Mouse (Mus musculus): ENCODE results near the gene Ttyh3.

Gene Ttyh3

DNA sequence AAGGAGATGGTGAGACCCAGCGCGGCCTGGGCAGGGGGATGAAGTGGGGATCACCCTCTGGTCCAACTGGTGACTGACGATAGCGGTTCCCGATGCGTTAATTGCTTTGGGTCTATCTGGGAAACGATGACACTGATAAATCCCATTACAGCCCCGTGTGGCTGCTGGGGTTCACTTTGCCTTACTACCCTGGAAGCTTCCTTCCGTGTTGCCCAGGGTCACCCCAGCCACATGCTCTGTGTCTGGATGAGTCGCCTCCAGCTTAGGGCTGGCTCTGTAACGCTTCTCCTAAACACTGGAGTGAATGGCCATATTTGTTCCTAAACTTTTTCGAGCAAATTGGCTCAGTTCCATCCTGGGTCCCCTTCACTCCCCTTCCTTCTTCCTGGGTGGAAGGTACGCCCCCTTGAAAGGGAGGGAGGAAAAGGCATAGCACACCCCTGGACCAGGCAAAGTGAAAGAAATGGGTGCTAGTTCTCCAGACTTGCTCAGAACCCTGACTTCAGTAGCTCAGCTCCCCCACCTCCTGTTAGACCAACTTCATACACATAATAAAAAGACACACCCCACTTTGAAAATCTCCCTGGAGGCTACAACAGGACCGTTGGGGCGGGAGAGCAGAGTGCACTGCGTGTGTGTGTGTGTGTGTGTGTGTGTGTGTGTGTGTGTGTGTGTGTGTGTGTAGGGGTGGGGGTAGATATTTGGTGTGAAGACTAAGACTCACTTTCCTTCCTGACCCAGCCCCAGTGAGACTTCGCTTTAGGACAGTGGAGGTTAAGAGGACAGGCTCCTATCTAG lies 40.8 kb downstream of the Ttyh3 start:
- DNase-seq = no peak

DNA sequence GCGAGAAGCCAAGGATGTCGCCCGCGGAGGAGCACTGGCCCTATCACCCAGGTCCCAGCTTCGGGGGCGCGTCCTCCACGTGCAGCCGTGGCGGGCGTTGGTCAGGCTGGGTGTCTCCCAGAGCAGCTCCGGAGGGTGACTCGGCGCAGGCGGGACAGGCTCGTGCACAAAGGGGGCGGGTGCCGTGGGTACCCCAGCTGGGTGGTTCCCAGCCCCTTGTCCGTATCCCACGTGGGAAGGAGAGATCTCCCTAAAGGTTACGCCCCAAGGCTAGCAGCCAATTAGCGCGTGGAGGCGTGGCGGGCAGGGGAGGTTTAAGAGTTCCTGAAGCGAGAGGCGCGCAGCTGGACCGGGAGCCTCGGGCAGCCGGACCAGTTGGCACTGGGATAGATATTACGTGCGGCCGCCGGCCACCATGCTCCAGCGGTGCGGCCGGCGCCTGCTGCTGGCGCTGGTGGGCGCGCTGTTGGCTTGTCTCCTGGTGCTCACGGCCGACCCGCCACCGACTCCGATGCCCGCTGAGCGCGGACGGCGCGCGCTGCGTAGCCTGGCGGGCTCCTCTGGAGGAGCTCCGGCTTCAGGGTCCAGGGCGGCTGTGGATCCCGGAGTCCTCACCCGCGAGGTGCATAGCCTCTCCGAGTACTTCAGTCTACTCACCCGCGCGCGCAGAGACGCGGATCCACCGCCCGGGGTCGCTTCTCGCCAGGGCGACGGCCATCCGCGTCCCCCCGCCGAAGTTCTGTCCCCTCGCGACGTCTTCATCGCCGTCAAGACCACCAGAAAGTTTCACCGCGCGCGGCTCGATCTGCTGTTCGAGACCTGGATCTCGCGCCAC lies 41.6 kb downstream of the Ttyh3 start, which contains the start of gene Lfng:
Gene Lfng, plus strand, starts transcription at position 320 of the 835 bp plus-strand sequence.
- DNase-seq = peak; percentile 80

DNA sequence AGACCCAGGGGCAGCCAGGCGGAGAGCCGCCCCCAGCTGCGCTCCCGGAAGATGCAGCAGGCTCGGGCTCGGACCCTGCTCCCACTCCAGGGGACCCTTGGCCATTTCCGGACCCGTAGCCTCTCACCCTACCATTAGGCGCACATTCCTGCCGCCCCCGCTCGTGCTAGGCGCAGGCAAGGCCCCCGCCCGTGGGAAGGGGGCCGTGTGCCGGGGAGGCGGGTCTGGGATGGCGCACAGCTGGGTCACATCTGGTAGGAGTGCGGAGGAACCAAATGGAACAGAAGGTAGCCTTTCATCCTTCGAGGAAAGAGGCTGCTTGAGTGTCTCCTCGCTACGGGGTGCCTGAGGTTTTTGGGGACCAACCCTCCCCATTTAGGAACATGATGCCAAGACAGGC lies 42.4 kb downstream of the Ttyh3 start:
- DNase-seq = no peak

DNA sequence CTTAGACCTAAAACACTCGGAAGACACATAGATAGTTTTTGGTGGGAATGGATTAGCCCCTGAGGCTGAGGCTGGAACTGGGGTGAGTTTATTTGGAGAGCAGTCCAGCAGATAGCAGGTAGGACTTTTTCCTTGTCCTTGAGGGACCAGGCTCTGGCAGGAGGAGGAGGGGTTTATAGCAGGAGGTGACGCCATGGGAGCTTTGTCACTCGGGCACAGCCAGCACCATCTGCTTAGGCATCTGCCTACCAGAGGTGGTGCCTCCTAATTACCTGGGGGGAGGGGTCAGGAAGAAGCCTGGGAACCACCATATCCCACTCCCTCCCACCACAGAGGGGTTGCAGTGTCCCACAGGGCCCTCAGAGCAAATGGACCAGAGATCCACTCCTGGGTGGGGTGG lies 43.6 kb downstream of the Ttyh3 start:
- DNase-seq = no peak

DNA sequence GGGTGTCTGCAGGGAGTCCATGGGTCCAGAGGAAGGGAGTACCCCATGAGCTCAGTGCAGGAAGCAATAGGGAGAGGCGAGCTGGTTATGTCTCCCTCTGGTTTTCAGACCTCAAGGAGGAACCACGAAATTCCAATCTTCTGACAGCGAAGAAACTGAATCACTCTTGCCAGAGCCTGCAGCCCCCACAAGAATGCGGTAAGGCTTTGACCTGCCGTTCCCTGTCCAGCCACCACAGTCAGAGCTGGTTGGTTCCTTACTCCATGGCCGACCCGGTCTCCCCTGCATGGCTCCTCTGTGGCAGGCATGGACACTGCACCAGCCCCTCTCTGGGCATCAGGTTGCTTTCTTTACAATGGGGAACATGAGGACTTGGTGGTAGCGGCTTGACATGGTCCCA lies 44.4 kb downstream of the Ttyh3 start:
- DNase-seq = no peak

DNA sequence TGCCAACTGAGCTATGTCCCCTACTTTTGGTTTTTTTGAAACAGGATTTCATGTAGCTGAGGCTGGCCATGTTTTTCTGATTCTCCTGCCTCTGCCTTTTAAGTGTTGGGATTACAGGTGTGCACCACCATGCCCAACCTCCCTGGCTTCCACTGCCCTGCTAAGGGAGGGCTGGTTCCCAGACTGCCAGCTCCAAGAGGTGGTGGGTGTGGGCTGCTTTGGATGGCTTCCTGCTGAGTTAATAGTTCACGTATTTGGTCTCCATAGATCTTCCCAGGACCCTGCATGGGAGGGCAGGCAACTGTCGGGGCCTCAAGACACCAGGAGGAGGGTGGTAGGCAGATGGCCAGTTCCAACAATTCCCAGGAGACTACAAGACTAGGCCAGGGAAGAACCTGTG lies 46.3 kb downstream of the Ttyh3 start:
- no peak for DNase-seq

DNA sequence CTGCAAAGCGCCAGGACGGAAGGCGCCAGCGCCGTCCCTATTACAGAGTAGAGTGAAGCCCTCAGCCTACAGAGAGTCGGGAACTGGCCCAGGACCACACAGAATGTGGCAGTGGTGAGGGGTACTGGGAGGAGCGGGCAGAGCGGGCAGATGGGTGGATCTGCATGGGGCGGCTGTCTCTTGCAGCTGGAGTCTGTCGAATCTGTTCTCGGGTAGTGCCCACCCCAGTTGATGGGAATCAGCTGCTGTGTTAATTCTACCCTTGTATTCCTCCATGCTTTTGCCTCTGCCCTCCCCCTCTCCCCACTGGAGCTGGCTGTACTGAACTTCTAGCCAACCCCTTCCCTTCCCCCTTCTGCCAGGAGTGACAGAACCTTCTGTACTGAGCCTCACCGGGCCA lies 47.1 kb downstream of the Ttyh3 start:
- no peak for DNase-seq

DNA sequence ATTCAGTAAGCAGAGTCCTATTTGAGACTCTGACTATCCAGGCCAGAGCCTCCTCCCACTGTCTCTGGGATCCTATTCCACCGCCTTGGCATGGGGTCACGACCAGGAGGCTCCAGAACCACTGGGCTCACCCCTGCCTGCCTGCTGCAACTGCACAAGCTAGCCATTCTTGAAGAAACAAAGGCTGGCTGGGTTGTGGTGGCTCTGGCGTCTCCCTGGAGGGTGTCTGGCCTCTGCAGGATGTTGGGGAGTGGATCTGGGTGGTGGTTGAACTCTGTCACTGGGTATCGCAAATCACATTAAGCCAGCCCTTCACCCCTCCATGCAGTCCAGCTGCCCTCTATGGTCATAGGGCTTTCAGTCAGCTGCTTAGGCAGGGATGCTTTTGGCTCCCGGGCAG lies 48.9 kb downstream of the Ttyh3 start:
- no peak for DNase-seq

DNA sequence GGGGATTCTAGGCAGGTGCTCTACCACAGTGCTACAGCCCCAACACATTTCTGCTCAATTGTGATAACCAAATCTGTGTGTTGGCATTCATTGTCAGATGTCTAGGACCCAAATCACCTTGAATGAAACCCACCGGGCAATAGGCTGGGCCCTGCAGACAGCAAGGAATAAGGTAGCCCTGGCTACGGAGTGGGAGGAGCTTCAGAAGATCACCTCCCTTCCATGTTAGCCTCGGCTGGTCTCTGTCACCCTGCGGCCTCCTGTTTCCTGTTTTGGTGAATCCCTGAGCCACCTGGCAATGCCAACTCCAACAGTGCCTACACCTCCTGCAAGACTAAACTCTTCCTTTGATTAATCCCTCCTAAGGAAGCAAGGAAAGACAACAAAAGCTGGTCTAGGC lies 51.0 kb downstream of the Ttyh3 start:
- no peak for DNase-seq

DNA sequence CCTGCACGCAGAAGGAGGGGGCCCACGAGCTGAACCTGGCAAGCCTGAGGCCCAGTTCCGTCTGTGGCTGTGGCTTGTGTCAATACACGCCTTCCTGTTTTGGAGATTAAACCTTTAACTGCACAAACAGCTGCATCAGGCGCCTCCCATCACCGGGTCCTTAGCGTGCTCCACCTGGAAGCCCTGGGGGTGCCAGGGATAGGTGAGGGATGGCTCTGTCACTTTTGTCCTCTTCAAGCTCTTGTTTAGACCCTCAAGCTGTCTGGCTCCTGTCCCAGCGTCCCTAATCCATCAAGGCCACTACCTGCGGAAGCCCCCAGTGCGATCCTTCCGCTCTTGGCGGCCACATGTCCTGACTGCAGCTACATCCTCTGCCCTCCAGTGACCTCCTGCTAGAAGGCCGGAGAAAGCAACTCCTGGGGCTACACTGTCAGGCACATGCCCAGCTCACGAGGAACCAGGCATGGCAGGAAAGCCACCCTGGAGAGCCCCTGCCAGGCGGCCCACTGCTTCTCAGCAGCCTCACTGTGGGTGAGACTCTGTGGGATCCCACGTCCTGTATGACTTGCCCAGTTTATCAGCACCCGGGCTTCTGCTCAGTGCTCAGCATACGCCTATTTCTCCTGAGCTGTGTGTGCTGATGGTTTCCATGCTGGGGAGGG lies 51.8 kb downstream of the Ttyh3 start:
- no peak for DNase-seq

DNA sequence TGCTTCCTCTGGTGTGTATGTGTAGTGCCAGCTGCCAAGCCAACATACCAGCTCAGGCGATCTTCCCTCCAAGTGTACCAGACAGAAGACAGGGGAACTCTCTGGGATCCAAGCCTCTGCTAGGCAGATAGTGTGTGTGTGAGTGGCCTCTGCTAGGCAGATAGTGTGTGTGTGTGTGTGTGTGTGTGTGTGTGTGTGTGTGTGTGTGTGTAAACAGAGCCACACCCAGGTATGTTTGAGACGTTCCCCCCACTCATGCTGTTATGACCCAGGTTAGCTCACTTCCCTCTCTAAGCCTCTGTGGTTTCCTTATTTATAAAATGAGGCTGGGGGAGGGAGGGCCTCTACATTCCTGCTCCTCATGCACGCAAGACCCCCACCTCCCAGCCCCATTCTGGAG lies 52.4 kb downstream of the Ttyh3 start:
- DNase-seq = no peak

DNA sequence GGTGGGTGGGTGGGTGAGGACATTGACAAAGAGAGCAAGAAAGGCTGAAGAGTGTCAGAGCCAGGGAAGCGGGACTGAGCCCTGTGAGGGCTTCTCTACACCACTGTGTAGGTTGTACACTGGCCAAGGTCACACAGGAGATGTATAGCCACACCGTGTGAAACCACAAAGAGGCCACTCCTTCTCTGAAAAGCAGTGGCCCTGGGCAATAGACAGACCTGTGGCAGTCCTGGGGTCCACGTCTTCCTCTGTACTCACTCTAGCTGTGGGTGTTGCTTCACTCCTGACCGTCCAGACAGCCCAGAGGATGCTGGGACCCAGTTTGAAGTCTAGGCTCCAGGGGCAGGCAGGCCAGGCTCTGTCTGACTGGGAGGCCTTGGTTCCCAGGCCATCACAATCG lies 54.0 kb downstream of the Ttyh3 start:
- no peak for DNase-seq

DNA sequence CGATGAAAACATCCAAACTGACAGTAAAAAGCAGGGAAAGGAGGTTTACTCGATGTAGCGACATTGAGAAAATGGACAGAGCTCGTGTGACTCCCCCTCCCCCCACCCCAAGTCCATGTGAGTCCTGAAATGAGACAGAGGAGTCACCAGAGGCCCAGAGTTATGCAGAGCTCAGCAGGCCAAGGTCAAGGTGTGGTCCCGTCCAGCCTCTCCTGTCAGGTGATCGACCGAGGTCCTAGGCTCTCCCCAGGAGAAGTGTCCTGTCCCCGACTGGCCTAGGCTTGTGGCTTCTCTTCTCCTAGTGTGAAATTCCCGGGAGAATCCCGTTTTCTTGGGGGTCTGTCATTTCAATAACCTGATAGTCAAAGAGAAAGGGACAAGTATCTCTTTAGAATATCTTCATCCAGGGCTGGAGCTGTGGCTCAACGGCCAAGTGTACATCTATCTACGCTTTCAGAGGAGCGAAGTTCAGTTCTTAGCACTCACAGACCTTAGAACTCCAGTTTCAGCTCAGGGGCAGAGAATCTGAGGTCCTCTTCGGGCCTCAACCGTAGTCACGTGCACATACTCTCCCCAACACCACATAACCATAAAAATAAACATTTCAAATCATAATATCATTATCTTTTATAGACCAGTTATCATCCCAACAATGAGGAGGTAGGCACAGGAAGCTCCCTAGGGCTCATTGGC lies 59.6 kb downstream of the Ttyh3 start:
- no peak for DNase-seq

DNA sequence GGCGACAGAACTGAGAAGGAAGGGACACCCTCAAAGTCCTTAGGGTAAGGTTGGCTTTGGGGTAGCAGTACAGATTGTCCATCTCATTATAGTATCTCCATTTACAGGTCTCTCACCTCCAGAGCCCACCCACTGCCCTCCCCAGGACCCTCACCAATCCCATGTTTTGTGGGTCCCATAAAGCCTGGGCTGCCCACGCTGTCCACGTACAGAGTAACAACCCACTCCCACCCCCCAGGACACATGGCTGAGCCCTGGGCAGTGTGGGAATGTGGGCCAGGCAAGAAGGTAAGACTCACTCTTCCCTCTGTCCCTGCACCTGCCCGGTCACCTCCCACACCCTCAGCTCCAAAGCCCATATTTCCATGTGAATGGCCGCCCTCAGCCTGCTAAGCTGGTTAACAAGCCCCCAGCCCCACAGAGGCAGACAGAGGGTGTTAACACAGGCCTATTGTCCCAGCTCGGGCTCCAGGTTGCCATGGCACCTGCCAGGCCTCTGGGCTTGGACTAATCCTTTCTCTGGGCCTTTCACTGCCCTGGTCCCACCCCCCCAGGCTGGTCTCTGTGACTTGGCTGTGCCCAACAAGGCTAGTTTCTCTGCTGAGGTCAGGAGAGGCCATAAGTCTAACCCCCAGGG lies 65.0 kb downstream of the Ttyh3 start:
- no peak for DNase-seq

DNA sequence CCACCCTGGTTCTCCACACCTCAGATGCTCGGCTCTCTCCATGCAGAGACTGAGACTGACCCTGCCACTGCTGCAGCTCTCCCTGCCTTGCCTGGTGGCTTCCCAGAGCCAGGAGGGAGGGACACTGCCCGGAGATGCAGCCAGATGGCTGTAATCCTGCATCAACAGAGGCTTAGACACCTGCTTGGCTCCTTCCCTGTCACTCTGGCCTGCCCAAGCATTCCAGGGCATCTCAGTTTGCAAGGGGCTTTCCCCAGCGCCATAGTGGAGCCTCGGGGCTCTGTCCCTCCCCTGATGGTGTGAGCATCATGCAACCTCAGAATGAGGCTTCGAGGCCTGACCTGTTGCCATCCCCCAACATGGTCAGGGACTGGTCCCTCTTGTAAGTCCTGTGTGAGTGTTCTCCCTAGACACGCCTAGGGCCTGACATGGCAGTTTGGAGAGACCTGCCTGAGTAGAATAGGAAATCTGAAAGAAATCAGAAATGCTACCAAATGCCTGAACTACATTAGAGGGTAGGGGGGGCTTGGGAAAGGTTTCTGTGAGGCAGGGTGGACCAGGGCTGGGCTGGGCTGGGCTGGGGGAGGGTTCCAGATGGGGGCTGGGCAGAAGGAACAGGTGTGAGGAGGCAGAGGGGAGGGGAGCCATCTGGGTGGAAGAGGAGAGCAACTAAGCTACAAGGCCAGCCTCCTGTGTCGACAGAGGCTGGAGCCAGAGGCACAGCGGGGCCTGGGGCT lies 65.7 kb downstream of the Ttyh3 start:
- no peak for DNase-seq

DNA sequence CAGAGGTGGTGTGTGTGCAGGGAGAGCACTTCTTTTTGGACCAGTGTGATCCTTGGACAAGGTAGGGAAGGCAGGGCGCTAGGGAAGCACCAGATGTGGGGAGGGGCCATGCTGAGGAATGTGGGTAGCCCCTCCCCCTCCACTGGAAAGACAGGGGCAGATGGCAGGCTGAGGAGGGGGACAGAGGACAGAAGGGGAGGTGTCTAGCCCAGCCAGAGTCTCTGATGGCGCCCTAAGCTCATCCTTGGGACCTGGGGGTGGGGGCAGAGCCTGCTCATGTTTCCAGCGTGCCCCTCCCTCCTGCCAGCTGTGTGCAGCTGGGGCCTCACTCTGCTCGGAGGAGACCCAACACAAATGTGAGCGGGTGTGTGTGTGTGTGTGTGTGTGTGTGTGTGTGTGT lies 67.3 kb downstream of the Ttyh3 start:
- no peak for DNase-seq

DNA sequence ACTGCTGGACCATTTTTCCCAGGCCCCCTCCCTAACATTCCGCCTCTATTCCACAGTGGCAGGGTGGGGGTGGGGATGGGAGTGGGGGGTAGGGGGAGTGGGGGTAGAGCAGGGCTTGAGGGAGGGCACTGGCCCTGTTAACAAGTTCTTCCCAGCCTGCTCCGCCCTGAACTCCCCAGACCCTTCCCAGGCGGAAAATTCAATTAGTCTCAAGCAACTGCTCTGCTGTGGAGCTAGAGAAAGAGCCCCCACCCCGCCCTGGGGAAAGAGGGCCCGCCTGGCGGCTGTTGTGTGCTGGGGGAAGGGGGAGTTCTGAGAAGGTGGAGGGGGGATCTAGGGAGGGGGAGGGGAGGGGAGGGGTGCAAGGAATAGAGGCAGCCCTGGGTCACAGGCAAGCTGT lies 69.1 kb downstream of the Ttyh3 start:
- no peak for DNase-seq

DNA sequence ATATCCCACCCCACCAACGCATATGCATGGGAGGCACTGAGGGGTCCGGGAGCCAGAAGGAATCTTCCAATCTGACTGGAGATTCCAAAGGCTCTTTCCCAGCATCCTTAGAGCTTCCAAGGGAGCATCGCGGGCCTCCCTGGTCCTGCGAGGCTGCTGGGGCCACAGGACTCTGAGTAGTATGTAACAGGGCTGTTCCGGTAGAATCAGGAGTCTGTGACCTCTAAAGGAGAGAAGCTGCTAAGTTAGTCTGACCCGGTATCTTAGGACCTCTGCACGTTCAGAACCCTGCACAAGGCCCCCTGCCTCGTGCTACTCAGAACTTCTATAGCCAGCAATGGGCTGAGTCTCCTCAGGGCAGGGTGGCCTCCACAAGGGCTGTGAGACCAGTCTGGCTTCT lies 69.6 kb downstream of the Ttyh3 start:
- no peak for DNase-seq

DNA sequence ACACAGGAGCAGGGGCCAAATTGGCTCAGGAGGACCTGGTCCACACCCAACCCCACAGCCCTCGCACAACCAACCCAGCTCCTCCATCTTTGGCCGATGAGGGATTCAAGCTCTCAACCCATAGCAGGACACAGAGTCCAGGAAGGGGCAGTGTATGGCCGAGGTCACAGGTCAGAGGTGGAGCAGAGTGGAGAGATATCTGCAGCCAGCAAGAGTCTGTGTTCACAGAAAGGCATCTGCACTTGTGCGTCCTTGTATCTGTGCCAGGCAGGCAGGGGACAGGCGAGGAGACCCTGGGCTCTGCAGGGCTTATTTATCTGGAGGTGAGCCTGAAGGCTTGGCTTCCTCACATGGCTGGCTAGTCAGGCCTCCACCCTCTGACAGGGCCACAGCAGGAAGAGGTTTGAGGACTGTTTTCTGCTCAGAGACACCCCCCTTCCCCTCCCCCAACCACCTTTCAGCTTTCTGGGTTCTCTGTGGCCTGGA lies 73.4 kb downstream of the Ttyh3 start:
- no peak for DNase-seq

DNA sequence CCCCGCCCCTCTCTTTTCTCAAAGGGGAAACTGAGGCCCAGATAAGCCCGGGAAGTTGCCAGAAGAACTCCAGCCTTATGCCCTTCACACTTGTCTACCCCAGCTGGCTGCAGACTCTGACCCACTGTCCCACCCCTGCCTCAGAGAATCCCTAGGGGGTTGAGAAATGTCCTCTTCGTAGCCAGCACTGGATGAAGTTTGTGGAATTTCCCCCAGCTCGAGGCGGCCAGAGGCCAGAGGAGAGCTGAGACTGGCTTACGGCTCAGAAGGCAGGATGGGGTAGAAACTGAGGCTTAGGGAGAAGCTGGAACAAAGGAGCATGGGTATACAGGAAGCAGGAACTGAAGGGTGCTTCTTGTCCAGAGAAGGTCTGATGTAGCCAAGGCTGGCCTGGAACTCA lies 76.2 kb downstream of the Ttyh3 start:
- no peak for DNase-seq

DNA sequence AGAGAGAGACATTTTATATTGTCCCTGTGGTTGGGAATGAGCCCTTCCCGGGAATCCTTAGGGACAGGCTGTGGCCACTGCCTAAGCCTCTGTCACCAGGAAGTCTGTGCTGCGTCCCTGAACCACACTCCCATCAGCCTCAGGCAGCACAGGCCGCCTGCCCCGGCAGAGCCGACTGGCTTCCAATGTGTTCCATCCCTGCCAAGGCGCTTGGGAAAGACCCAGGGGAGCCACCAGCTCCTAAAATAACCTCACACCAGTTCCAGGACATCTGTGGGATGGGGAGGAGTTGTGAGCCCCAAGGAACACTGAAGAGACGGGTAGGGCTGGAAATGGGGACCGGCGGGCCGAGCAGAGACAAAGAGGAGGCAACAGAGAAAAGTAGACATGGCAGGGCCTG lies 77.2 kb downstream of the Ttyh3 start:
- peak; percentile 34 for DNase-seq

DNA sequence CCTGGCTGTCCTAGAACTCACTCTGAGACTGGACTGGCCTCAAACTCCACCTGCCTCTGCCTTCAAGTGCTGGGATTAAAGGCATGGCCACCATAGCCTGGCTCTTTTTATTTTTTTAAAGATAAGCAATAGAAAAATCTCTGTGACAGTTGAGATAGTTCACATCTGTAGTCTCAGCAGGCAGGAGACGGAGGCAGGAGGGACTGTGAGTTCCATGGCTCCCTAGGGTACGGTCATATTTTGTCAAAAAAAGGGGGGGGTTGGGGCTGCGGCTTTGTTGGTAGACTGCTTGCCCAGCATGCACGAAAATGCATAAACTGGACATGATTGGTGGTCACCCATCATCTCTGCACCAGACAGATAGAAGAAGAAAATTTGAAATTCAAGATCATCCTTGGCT lies 77.6 kb downstream of the Ttyh3 start:
- no peak for DNase-seq
